Mouse (Mus musculus) adrenal gland (tissue): Measurements from ENCODE around the gene Adamts17.

Source experiments
- intact Hi-C: fragments of 180-260 bp; cut with DNase I; formaldehyde crosslinking; loops from one replicate; pipeline ENCODE4 v1.15.1; 2025

Adamts17 gene

DNA sequence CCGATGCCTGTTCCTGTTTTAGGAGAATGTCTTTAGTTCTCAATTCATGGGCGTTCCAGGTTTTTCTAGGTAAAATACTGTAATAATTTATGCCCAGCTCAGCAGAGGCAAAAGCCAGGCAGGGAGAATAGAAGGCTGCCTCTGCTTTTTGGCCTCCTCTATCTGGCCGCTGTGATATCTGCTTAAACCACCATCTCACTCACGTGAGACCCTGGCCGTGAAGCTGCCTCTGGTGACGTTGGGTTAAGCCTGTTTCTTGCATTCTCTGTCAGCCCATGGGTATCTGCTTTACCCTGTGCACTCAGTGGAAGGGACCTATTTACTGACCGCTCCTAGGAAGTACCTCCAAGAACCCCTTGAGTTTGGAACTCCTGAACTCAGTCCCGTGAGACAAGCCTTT is 187.7 kb downstream of the Adamts17 start:
- intact Hi-C loops = no loop called here

- intact Hi-C loops = no loop called here
Measured at GRCm38 (mm10) chr7:67027696-67028095, 188.2 kb downstream of the Adamts17 start.

DNA sequence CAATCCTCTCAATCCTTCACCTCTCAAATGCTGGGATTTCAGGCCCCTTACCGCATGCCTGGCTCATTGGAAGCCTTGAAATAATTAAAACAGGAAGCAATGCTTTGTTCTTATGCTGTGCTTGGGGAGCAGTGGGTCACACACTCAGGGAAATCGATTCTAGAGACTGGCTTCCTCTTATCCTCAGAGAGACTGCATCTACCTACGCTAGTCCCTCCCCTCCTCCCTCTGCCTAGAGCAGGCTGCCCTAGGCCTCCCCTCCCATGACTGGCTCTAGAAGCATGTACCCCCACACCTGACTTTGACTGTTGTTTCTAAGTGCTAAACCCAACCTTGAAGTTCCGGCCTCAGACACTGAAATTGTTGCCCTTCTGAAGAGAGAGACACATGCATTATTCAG is 189.4 kb downstream of the Adamts17 start:
- intact Hi-C loops = no loop called here

DNA sequence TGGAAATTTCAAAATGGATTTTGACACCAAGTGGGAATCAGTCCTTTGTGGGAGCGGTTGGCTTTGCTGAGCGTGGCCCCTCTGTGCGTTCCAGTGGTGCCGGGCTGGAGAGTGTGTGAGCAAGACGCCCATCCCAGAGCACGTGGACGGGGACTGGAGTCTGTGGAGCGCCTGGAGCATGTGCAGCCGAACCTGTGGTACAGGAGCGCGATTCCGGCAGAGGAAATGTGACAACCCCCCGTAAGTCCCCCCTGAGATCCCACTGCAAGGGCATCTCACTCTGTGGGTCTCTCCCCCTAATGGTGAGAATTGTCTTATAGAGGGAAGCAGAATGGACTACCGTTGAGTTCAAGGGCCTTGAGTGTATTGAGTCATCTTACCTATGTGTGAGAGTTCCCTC is 189.9 kb downstream of the Adamts17 start:
- intact Hi-C loops = no loop called here

- intact Hi-C loops = no loop called here
Measured at GRCm38 (mm10) chr7:67031284-67031683, 191.7 kb downstream of the Adamts17 start.

GRCm38 (mm10) chr7:67032616-67033015 is 193.1 kb downstream of the Adamts17 start:
- intact Hi-C loops = no loop called here

DNA sequence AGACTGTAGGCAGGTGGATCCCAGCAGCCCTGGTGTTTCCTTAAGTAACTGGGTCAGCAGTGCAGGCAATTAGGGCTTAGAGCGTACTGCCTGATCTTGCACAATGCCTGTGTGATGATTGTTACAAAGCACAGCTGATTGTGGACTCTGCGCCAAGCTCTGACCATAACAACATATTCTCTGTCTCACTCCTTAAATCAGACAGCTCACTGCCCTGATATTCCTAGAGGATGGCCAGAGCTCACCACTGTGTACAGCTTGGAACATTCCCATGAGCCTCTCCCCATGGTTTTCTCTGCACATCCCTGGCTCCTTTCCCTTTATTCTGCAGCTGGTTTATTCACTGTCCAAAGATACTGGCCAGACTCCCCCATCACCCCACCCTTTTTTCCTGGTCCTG is 194.8 kb downstream of the Adamts17 start:
- intact Hi-C loops = no loop called here

DNA sequence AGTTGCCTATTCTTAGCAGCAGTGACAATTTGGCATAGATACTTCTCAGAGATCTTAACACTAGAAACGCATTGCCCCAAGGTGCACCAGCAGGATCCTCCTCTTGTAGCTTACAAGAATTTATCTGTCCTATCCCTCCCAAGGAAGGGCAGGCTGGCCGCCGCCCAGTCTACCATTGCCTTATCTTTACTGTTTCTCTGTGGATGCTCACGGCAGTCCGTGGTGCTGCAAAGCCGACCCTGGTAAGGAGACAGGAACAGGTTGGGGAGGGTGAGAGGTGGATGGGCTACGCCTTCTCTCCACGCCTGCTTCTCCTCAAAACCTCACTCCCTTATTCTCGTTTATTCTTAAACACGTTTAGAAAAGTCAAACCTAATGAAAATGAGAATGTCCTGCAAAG is 195.7 kb downstream of the Adamts17 start:
- intact Hi-C loops = no loop called here

DNA sequence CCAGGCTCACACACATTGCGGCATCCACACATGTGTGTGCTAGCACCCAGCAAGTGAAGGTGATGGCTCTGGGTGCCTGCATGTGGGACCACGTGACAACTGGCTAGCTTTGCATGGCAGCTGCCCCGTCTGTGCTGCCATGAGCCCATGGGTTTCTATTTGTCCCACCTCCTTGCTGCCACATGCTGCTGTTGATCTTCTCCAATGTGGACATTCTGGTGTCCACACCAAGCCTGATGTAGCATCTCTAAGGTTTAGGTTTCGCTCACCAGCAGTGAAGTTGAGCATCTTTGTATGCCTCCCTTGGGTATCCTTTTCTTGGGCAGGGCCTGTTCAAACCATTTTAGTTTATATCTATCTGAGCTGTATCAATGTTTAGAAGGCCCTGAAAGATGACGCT is 196.1 kb downstream of the Adamts17 start:
- intact Hi-C loops = no loop called here

DNA sequence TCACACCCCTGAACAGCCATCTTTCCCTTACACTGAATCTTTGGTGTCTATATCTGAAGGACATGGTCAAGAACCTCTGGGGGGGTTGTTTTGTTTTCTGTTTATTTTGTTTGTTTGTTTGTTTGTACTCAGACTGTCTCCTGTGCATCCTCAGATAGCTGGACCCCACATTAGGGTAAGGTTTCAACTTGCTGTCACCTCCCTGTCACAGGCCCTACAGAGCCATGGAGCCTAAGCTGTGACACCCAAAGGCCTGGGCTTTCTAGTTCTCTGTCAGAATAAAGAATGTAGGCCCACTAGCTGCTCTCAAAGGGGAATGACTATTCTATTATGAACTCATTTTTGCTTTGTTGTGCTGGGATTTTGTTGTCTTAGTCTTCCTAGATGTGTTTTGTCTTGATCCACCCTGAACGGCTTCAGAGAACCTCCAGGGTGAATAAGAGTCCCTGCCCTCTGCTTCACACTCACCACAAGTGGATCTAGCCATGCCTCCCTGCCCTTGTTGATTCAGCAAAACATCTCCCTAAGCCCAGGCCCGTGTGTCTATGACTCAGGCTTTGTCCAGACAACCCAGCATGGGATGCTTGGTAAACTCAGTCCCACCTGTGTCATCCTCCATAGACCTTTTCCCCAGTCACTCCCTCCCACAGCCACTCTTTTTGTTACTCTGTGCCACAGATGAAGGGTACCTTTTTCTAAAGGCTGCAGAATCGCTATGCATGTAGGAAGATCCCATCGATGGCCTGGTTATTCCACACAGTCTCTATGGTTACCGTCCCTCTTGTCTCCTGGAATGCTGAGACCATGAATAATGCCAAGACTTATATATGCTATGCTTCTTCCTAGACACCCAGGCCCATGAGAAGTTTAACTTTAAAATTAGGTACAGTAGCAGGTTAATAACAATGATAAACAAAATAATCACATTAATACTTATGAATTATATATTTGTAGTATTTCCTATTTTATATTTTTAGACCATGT is 197.3 kb downstream of the Adamts17 start:
- intact Hi-C loops = no loop called here

- intact Hi-C loops = no loop called here
Measured at GRCm38 (mm10) chr7:67037726-67038520, 198.4 kb downstream of the Adamts17 start.

DNA sequence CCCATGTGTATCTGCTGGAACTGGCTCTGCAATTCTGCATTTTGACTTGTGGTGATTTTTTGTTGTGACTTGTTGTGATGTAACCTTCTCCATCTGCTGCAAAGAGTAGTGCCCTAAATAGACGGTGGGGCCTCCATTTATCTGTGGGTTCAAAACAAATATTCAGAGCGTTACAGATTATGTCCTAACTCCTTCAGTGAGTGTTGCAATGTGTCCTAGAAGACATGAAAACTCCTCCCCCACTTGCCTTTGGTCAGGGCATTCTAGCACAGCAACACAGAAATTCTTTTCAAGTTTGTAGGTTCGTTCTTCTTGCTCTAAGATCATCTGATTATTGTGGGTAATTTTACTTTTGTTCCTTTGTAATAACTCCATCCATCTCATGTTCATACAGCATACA is 199.6 kb downstream of the Adamts17 start:
- intact Hi-C loops = no loop called here

GRCm38 (mm10) chr7:67039861-67040260 is 200.3 kb downstream of the Adamts17 start:
- intact Hi-C loops = no loop called here

DNA sequence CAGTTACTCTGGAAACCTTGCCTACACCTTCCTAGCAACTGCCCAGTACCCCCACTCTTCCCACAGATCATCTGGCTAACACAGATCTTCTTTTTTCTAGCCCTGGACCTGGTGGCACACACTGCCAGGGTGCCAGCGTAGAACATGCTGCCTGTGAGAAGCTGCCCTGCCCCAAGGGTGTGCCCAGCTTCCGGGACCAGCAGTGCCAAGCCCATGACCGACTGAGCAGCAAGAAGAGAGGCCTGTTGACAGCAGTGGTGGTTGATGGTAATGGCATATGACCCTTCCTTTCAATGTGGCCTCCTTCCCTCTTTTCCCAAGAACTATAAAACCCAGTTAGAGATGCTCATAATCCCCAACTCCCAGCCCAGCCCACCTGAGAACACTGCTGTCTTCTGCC is 202.2 kb downstream of the Adamts17 start:
- intact Hi-C loops = no loop called here

GRCm38 (mm10) chr7:67044121-67044817 is 204.7 kb downstream of the Adamts17 start:
- intact Hi-C loops = no loop called here

GRCm38 (mm10) chr7:67045202-67045601 is 205.7 kb downstream of the Adamts17 start:
- intact Hi-C loops = no loop called here

GRCm38 (mm10) chr7:67049206-67049605 is 209.7 kb downstream of the Adamts17 start:
- intact Hi-C loops = no loop called here

- intact Hi-C loops = loop anchor here (10.0 kb wide), 1 partner anchor 154 kb away; no protein-coding TSS in a partner anchor
Measured at GRCm38 (mm10) chr7:67050424-67050823, 210.9 kb downstream of the Adamts17 start.

DNA sequence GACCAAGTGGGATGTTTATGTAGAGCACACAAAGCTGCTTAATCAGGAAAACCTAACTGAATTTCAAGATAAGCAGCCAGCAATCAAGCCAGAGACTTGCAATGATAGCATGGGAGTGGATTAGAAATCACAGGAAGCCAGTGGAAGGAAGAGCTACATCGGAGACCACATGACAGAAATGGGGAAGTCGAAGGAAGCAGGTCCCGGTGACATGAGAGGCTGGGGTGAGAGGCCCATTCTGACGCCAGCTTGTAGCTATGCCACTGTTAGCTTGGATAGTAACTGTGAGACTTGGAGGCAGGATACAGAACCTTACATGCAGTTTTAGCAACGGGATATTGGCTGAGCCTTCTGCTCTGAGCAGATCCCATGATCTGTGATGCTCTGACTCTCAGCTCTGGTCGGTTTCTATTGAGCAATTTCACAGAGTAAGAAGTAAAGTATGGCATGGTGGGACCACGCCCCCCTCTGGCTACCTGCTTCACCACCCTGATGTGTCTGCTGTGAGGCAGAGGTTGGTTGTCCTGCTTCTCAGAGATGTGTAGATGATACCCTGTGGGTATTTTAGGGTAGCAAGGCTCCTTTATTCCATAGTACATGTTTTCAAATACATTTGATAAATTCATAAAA is 211.7 kb downstream of the Adamts17 start:
- intact Hi-C loops = loop anchor here (10.0 kb wide), 1 partner anchor 154 kb away; no protein-coding TSS in a partner anchor

DNA sequence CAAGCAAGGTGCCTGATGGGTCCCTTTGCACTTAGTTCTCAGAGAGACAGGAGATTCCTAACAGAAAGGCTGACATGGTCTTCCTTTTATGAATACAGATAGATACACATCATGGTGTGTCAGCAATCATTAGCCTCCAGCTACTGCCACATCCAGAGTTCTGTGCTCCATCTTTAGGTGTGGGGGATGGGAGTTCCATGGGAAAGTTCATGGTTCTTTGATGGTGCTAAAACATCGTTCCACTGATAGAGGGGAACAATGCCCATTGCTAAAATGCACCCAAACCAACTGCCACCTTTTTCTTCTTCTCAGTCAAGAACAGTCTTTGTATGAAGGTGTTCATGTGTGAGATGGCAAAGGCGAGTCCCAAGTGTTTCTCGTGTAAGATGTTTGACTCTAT is 215.3 kb downstream of the Adamts17 start:
- intact Hi-C loops = loop anchor here (10.0 kb wide), 1 partner anchor 150 kb away; no protein-coding TSS in a partner anchor

DNA sequence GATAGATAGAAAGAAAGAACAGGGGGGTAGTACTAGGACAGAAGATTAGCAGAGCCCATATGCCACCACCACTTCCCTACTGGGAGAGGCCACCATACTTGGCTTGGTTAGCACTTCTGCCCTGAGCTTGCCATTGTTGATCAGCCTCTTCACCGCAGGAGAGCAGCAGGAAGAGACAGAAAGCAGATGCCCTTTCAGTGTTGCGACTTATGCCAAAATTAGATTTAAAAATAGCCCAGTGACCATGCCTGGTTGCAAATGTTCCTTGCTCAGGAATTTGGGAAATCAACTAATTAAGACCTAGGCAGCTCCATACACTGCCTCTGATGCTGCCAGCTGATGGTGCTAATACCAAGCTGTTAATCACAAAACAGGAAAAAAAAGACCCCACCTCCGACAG is 216.0 kb downstream of the Adamts17 start:
- intact Hi-C loops = loop anchor here (10.0 kb wide), 1 partner anchor 149 kb away; no protein-coding TSS in a partner anchor
